Mouse (Mus musculus) bone marrow macrophage, adult 2 months (primary cell): Measurements from ENCODE around the gene Entpd8. TPM values are rescaled to one million over a fixed set of nuclear protein-coding genes. Genes with fewer than 3 reads are reported as not detected.

Experiments used
- H3K27ac ChIP-seq: 2 replicates; pipeline ENCODE4 v1.5.1; 2012; ENCODE audit warnings: low read depth, low read length; ENCODE audit not compliant: insufficient read depth
- H3K4me1 ChIP-seq: 2 replicates; pipeline ENCODE4 v1.6.1; 2012; ENCODE audit warnings: low read length; ENCODE audit not compliant: control insufficient read depth, insufficient read depth
- H3K4me3 ChIP-seq: 2 replicates; pipeline ENCODE4 v1.5.1; 2012; ENCODE audit warnings: mild to moderate bottlenecking, low read length, moderate library complexity; ENCODE audit not compliant: insufficient read depth
- CTCF ChIP-seq: IDR thresholded peaks from 2 replicates; pipeline ENCODE4 v1.5.1; 2012; ENCODE audit warnings: low read depth, mild to moderate bottlenecking, low read length, moderate library complexity
- POLR2A ChIP-seq: IDR thresholded peaks from 2 replicates; pipeline ENCODE4 v1.6.1; 2012; ENCODE audit warnings: mild to moderate bottlenecking, low read depth, low read length, borderline replicate concordance
- polyA plus RNA-seq: library from polyadenylated mRNA; stranded (reverse); fragments of >200 nt; gene quantifications from 2 replicates; pipeline ENCODE4 v1.2.4, GENCODE M21; 2012; ENCODE audit not compliant: missing spikeins, insufficient read depth, insufficient read length

Gene Entpd8
- polyA plus RNA-seq, 1 experiment: not detected

- H3K27ac ChIP-seq: no peak overlapping the region
- no peak for TF ChIP-seq POLR2A
- no peak for TF ChIP-seq CTCF
- H3K4me1 ChIP-seq: peaks cover 5% of the 10 kb centered on the region
- H3K4me3 ChIP-seq: no peak overlapping the region
These were observed 16.6 kb upstream of the Entpd8 start for GRCm38 (mm10) chr2:25063523-25063922.

GRCm38 (mm10) chr2:25064285-25064684 lies 15.8 kb upstream of the Entpd8 start:
- no peak overlapping the region for H3K4me3 ChIP-seq
- H3K4me1 ChIP-seq: peaks cover 8% of the 10 kb centered on the region
- TF ChIP-seq POLR2A (no peak), CTCF (no peak)
- no peak overlapping the region for H3K27ac ChIP-seq

- peaks cover 8% of the 10 kb centered on the region for H3K4me1 ChIP-seq
- no peak for TF ChIP-seq POLR2A
- TF ChIP-seq CTCF: no peak
- no peak overlapping the region for H3K27ac ChIP-seq
- no peak overlapping the region for H3K4me3 ChIP-seq
These were observed 14.6 kb upstream of the Entpd8 start for GRCm38 (mm10) chr2:25065537-25065936.

- peaks cover 8% of the 10 kb centered on the region for H3K4me1 ChIP-seq
- H3K27ac ChIP-seq: no peak overlapping the region
- TF ChIP-seq CTCF: no peak
- no peak for TF ChIP-seq POLR2A
- H3K4me3 ChIP-seq: no peak overlapping the region
These were observed 13.6 kb upstream of the Entpd8 start for GRCm38 (mm10) chr2:25066552-25066951.

GRCm38 (mm10) chr2:25069537-25069936 lies 10.6 kb upstream of the Entpd8 start:
- H3K27ac ChIP-seq: no peak overlapping the region

GRCm38 (mm10) chr2:25072398-25072797 lies 7.7 kb upstream of the Entpd8 start:
- TF ChIP-seq POLR2A: no peak
- TF ChIP-seq CTCF: no peak
- Histone ChIP-seq H3K4me3 (no peak overlapping the region), H3K4me1 (peaks cover 8% of the 10 kb centered on the region), H3K27ac (no peak overlapping the region)

More at GRCm38 (mm10) chr2:25069537-25069936, 10.6 kb upstream of the Entpd8 start:
- Histone ChIP-seq H3K4me1 (peaks cover 8% of the 10 kb centered on the region), H3K4me3 (no peak overlapping the region)
- no peak for TF ChIP-seq POLR2A
- no peak for TF ChIP-seq CTCF

GRCm38 (mm10) chr2:25075506-25075905 lies 4.6 kb upstream of the Entpd8 start:
- H3K4me3 ChIP-seq: no peak overlapping the region
- H3K4me1 ChIP-seq: no peaks in the 10 kb centered on the region

GRCm38 (mm10) chr2:25078967-25079366 lies 1.1 kb upstream of the Entpd8 start:
- Histone ChIP-seq H3K4me1 (no peaks in the 10 kb centered on the region), H3K4me3 (no peak overlapping the region), H3K27ac (no peak overlapping the region)
- TF ChIP-seq CTCF: no peak
- TF ChIP-seq POLR2A: no peak

More at GRCm38 (mm10) chr2:25075506-25075905, 4.6 kb upstream of the Entpd8 start:
- no peak overlapping the region for H3K27ac ChIP-seq
- no peak for TF ChIP-seq POLR2A
- TF ChIP-seq CTCF: no peak

GRCm38 (mm10) chr2:25083697-25084096 lies 3.6 kb downstream of the Entpd8 start:
- no peaks in the 10 kb centered on the region for H3K4me1 ChIP-seq
- TF ChIP-seq CTCF (no peak), POLR2A (no peak)
- no peak overlapping the region for H3K27ac ChIP-seq
- no peak overlapping the region for H3K4me3 ChIP-seq

GRCm38 (mm10) chr2:25085571-25085970 lies 5.5 kb downstream of the Entpd8 start:
- H3K4me3 ChIP-seq: no peak overlapping the region
- no peak overlapping the region for H3K27ac ChIP-seq
- no peaks in the 10 kb centered on the region for H3K4me1 ChIP-seq
- no peak for TF ChIP-seq POLR2A
- TF ChIP-seq CTCF: no peak

- Histone ChIP-seq H3K4me3 (no peak overlapping the region), H3K4me1 (no peaks in the 10 kb centered on the region), H3K27ac (no peak overlapping the region)
- no peak for TF ChIP-seq POLR2A
- no peak for TF ChIP-seq CTCF
These were observed 7.7 kb downstream of the Entpd8 start for GRCm38 (mm10) chr2:25087842-25088241.

- Histone ChIP-seq H3K4me1 (no peaks in the 10 kb centered on the region), H3K27ac (no peak overlapping the region), H3K4me3 (no peak overlapping the region)
- TF ChIP-seq POLR2A (no peak), CTCF (no peak)
These were observed 8.5 kb downstream of the Entpd8 start for GRCm38 (mm10) chr2:25088636-25089035.
